Comparison of ENCODE assay signal across 8 mouse cellular contexts in the genomic region with DNA sequence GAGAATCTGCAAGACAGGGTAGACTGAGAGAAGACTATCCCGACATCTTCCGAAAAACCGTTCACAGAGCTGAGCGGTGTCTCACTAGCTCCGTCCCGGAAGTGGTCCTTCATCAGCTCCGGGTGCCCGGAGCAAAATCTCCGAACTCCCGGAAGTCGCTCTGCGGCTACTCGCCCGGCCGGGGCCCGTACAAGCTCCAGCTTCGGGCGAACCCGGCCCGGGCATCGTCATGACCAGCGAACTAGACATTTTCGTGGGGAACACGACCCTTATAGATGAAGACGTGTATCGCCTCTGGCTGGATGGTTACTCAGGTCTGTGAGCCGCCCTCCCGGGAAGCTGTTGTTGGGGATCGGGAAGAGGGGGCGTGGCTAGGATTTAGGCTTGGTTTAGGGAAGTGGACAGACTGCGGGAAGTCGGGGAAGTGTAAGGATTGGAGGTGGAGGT. TPM values are rescaled to one million over a fixed set of nuclear protein-coding genes. Genes with fewer than 3 reads are reported as not detected.
A peak's percentile ranks its signal among the peaks of the same experiment; 100 is the strongest.
DNase-seq lines count a peak whose midpoint lies in the region; ATAC-seq lines count a peak whose summit lies in the region.

TSS of gene Fibp (plus strand) at position 151 of the 447 bp plus-strand sequence.

- peaks cover 11% of the 10 kb centered on the region for H3K27me3 ChIP-seq in hindbrain, embryonic 13.5 days

- H3K9ac ChIP-seq in hindbrain, embryonic 13.5 days = peak within 1 kb of the TSS; percentile 84

- peak; percentile 94 for DNase-seq in NIH3T3 (ENCODE audit: low read depth)
- DNase-seq in cerebellum, postnatal 10 days = peak; percentile 92 to 93
- DNase-seq in frontal cortex, postnatal 14 days (ENCODE audit: low spot score in 2 of 2) = peak; percentile 77 to 83
- DNase-seq in layer of hippocampus, postnatal 25 days (ENCODE audit: extremely low spot score in 1 of 2, low spot score in 1 of 2) = peak; percentile 79 to 81
- DNase-seq in lung, postnatal 36 days = peak; percentile 92
- peak; percentile 93 for DNase-seq in retina, postnatal 1 day
- DNase-seq in urinary bladder, adult 18-20 months (ENCODE audit: low spot score in 2 of 2) = peak; percentile 83 to 93

- H3K9me3 ChIP-seq in hindbrain, embryonic 13.5 days = no peaks in the 10 kb centered on the region

- ATAC-seq in hindbrain, embryonic 13.5 days (ENCODE audit: low FRiP score) = peak; percentile 52

- H3K36me3 ChIP-seq in hindbrain, embryonic 13.5 days = peaks cover 34% of the 10 kb centered on the region

- H3K4me2 ChIP-seq in hindbrain, embryonic 13.5 days = peak within 1 kb of the TSS; percentile 95

- peak within 1 kb of the TSS; percentile 84 for H3K27ac ChIP-seq in hindbrain, embryonic 13.5 days

- 0% methylated on average over 32 of the region's 32 CpGs for WGBS in hindbrain, embryonic 13.5 days

- H3K4me1 ChIP-seq in hindbrain, embryonic 13.5 days (replicated peaks) = peaks cover 60% of the 10 kb centered on the region

- H3K4me3 ChIP-seq in hindbrain, embryonic 13.5 days = peak within 1 kb of the TSS; percentile 75

RNA-seq across cellular contexts. Expression of gene Fibp, which starts in this region (rescaled TPM):
- polyA plus RNA-seq in hindbrain, embryonic 13.5 days (2015; fragmentation: Nextera tagmentation; extraction: Ambion mirVana) = 169 and 179 TPM in 2 replicates
- 100 to 1,000 TPM in 1 of 2 experiments, 10 to 100 TPM in 1; 99.4 to 110 TPM for total RNA-seq in layer of hippocampus, postnatal 25 days (2021)

Comparison
In these comparisons a context has a peak if more than half of its experiments do, and no peak if none do; other contexts are left out.
1. Peak in every context shown above with its lines: DNase-seq, ATAC-seq, H3K4me3 ChIP-seq and H3K27ac ChIP-seq.